Mouse (Mus musculus) midbrain, embryonic 10.5 days (tissue): ENCODE results near the gene Atraid. TPM values are rescaled to one million over a fixed set of nuclear protein-coding genes. Genes with fewer than 3 reads are reported as not detected.
"Not testable (repeated sequence)": the region's sequence is repeated elsewhere in the genome, so short reads cannot be mapped to it uniquely, and the experiment has no call there.

ENCODE experiments used
- DNase-seq: peaks from one replicate; pipeline ENCODE4 v3.0.0-alpha.2; 2017; ENCODE audit warnings: low spot score
- H3K27ac ChIP-seq: fragments of 300-500 bp; sonication (generic); replicated peaks from 2 replicates; pipeline ENCODE4 v1.5.1; 2016; ENCODE audit warnings: mild to moderate bottlenecking
- H3K27me3 ChIP-seq: fragments of 300-500 bp; sonication (generic); 2 replicates; pipeline ENCODE4 v1.6.1; 2016; ENCODE audit warnings: low read depth, mild to moderate bottlenecking; ENCODE audit not compliant: poor library complexity, severe bottlenecking
- H3K36me3 ChIP-seq: fragments of 300-500 bp; sonication (generic); 2 replicates; pipeline ENCODE4 v1.6.1; 2016; ENCODE audit warnings: mild to moderate bottlenecking, moderate library complexity
- H3K4me1 ChIP-seq: fragments of 300-500 bp; sonication (generic); 2 replicates; pipeline ENCODE4 v1.6.1; 2016
- H3K4me3 ChIP-seq: fragments of 300-500 bp; sonication (generic); 2 replicates; pipeline ENCODE4 v1.5.1; 2016; ENCODE audit warnings: mild to moderate bottlenecking, moderate library complexity
- H3K9me3 ChIP-seq: fragments of 300-500 bp; sonication (generic); replicated peaks from 2 replicates; pipeline ENCODE4 v1.6.1; 2016; ENCODE audit warnings: mild to moderate bottlenecking
- WGBS: fragments of 180-500 bp; shearing (Covaris S2); methylation state at CpG from one replicate; pipeline ENCODE4 v1.1.7; 2016; 5-methylcytosine and 5-hydroxymethylcytosine counted together
- polyA plus RNA-seq: library from polyadenylated mRNA; unstranded; fragments of >200 nt; fragmentation: Nextera tagmentation; extraction: Ambion mirVana; gene quantifications from 2 replicates; pipeline ENCODE4 v1.2.1, GENCODE M21; 2016

The Atraid gene
- polyA plus RNA-seq, 1 experiment from 2014 or later, result 80.5 TPM

DNA sequence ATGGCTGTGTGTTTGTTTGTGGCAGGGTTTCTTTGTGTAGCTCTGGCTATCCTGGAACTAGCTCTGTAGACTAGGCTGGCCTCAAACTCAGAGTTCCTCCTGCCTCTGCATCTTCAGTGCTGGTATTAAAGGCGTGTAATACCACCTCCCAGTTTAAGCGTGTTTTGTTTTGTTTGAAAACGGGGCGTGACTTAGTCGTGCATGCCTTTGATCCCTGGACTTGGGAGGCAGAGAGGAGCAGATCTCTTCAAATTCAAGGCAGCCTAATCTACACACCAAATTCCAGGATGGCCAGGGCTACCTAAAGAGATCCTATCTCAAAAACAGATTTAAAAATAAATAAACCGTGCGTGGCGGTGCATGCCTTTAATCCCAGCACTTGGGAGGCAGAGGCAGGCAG, 16.6 kb upstream of the Atraid start:
- no peak for DNase-seq
- no peak overlapping the region for H3K27ac ChIP-seq
- no peaks in the 10 kb centered on the region for H3K9me3 ChIP-seq
- WGBS, result 90% methylated on average over 8 of the region's 8 CpGs
- H3K36me3 ChIP-seq, result peaks cover 1% of the 10 kb centered on the region; the same call in 1 of the 2 replicates
- H3K4me3 ChIP-seq, result no peak overlapping the region
- no peaks in the 10 kb centered on the region for H3K4me1 ChIP-seq
- H3K27me3 ChIP-seq, result no peaks in the 10 kb centered on the region

DNA sequence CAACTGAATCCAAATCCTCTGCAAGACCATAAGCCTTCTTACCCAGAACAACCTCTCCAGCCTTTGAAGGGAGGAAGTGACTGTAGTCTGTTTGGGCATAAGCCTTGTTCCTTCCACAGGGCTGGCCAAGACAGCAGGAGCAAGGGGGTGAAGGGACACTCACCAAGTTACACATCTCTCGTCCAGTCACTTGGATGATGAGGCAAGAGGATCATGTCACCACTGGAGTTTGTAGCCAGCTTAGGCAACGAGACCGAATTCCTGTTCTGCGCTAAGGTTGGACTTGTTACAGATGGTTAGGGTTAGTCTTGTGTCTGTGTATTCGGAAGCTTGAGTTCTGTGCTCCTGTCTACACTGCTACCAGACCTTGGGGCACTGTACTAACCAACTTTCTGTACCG, 13.4 kb upstream of the Atraid start:
- Histone ChIP-seq H3K27me3 (no peaks in the 10 kb centered on the region), H3K4me3 (no peak overlapping the region), H3K9me3 (no peaks in the 10 kb centered on the region), H3K27ac (no peak overlapping the region), H3K4me1 (no peaks in the 10 kb centered on the region), H3K36me3 (peaks cover 25% of the 10 kb centered on the region)
- WGBS, result 91% methylated on average over 6 of the region's 6 CpGs
- DNase-seq, result no peak

DNA sequence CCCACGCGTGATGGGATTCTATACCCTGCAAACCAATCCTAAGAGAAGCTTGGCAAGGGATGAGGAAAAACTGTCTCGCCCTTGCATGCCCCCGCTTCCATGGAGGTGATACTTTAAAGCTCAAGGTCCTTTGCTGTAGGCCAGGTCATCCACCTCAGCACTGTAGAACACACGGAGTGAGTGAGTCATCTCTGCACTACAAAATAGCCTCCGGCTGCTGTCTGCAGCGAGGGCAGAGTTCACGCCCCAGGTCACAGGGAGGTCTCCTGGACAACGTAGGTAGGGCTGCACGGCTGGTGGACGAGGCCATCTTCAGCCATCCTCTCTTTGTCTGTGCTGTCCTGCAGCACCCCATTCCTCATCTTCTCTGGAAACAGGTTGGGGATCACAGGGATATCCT, 11.6 kb upstream of the Atraid start:
- not testable (repeated sequence) for H3K9me3 ChIP-seq, H3K27ac ChIP-seq, H3K4me1 ChIP-seq, DNase-seq, H3K27me3 ChIP-seq, H3K4me3 ChIP-seq
- peaks cover 42% of the 10 kb centered on the region for H3K36me3 ChIP-seq
- WGBS, result 91% methylated on average over 11 of the region's 11 CpGs

DNA sequence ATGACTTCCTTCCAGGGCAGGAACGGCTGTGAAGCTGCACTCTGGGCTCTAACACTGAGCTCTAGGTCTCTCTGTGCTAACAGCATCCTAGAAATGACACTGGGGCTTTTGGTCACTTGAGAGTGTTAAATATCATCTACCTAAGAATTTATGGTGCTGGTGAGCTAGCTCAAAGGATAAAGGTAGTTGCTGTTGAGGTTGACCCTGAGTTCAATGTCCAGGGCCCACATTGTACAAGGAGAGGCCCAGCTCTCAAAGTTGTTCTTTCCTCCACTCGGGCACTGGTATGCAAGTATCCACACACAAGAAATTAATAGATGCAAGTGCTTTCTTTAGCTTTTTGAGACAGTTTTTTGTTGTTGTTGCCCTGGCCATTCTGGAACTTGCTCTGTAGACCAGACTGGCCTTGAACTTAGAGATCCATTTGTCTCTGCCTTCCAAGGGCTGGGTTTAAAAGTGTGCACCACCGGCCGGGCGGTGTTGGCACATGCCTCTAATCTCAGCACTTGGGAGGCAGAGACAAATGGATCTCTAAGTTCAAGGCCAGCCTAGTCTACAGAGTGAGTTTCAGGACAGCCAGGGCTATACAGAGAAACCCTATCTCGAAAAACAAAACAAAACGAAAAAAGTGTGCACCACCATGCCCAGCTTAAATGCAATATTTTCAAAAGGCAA, 9.8 kb upstream of the Atraid start:
- peaks cover 59% of the 10 kb centered on the region for H3K36me3 ChIP-seq
- no peaks in the 10 kb centered on the region for H3K4me1 ChIP-seq
- H3K27ac ChIP-seq, result no peak overlapping the region
- H3K4me3 ChIP-seq, result no peak overlapping the region
- H3K27me3 ChIP-seq, result no peaks in the 10 kb centered on the region
- WGBS, result 92% methylated on average over 7 of the region's 7 CpGs
- DNase-seq, result no peak
- no peaks in the 10 kb centered on the region for H3K9me3 ChIP-seq

DNA sequence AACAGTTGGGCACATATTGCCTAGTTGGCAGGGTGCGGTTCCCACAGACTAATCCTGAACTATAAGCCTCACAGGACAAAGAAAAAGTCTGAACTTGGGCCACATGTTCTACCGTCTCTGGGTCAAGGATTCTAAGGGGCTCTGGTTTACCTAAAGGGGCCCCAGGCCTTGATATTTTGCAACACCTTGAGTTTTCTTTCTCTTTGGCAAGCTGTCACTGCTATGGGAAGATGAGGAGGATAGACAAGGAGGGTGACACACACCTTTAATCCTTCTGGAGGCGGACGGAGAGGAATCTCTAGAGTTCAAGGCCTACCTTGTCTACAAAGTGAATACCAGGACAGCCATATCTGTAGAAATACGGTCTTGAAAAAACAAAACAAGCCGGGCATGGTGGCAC, 1.7 kb upstream of the Atraid start:
- H3K9me3 ChIP-seq, result no peaks in the 10 kb centered on the region
- DNase-seq, result no peak
- peaks cover 28% of the 10 kb centered on the region for H3K36me3 ChIP-seq
- peaks cover 8% of the 10 kb centered on the region for H3K4me1 ChIP-seq
- 96% methylated on average over 6 of the region's 6 CpGs for WGBS
- no peak overlapping the region for H3K4me3 ChIP-seq
- no peak overlapping the region for H3K27ac ChIP-seq
- peaks cover 4% of the 10 kb centered on the region; the same call in 1 of the 2 replicates for H3K27me3 ChIP-seq

DNA sequence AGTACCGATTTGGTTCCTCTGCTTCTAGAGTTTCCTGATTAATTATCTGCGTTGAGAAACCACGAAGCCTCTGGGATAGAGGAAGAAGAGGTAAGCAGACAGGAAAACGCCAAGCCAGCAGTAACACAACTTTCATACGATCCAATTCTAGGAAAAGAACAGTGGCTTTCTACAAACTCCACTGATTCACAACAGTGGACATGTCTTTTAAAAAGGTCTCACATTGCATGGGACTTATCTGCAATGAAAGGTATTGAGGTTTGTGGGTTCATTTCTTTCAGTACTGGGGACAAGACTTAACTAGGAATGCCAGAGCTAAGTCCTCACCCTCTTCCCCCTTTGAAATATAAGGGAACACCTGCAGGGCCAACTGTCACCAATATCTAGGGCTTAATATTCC, 1.0 kb upstream of the Atraid start:
- 85% methylated on average over 5 of the region's 5 CpGs for WGBS
- Histone ChIP-seq H3K9me3 (no peaks in the 10 kb centered on the region), H3K27ac (0 out of 2 replicates have a peak overlapping the region, but pooled peaks have one; percentile 91), H3K4me1 (peaks cover 8% of the 10 kb centered on the region), H3K27me3 (peaks cover 4% of the 10 kb centered on the region; the same call in 1 of the 2 replicates), H3K4me3 (peak overlapping the region; percentile 76), H3K36me3 (peaks cover 24% of the 10 kb centered on the region)
- DNase-seq, result no peak

DNA sequence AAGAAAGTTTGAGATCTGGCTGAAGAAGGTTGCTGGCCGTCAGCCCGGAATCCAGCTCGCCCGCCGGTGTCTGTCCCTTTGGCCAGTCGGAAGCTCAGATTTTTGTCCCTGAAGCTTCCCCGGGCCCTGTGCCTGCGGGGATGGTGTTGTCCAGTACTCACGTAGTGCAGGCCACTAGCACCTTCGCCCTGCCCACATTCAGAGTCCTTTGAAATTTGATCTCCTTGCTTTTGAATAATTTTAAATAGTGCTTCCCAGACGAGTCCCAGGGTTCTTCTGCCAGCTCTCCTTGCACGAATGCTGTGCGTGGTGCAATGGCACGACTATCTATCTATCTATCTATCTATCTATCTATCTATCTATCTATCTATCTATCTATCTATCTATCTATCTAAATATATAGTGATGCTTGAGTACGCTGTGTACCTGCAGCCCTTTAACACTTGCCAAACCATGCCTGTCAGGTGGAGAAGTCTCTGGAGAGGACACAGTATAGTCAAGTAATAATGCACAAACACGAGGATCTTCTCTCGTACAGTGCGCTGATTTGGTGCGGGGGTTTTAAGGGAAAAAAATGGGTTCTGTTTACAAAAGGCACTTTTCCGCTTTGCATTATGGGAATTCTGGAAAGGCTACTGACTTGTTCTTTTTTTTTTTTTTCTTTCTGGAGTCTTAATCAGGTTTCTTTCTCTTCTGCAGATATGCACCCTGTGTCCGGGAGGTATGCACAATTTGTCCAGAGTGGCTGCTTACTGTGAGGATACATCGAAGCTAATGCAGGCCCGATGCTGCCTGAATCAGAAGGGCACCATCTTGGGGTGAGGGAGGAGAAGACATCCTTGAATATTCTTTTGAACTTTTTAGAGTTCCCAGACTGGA, 890 bp downstream of the Atraid start, which contains the start of gene Slc5a6:
Slc5a6 (minus strand) TSS at position 162 of the 879 bp plus-strand sequence.
- Histone ChIP-seq H3K27ac (peak within 1 kb of the TSS; percentile 91), H3K36me3 (peaks cover 15% of the 10 kb centered on the region), H3K4me1 (peaks cover 11% of the 10 kb centered on the region), H3K4me3 (peak within 1 kb of the TSS; percentile 76), H3K9me3 (no peaks in the 10 kb centered on the region), H3K27me3 (peaks cover 4% of the 10 kb centered on the region; the same call in 1 of the 2 replicates)
- peak; percentile 52 for DNase-seq
- 1% methylated on average over 23 of the region's 23 CpGs for WGBS

DNA sequence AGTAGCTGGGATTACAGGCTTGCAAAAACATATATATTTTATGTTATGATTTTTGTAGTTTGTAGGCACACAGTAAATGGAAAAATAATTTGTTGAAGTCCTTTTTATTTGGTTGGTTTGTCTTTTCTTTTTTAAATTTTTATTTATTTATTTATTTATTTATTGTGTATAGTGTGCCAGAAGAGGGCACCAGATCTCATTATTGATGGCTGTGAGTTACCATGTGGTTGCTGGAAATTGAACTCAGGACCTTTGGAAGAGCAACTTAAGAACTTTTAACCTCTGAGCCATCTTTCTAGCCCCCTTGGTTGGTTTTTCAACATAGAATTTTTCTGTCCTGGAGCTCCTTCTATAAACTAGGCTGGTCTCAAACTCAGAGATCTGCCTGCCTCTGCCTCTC, 2.3 kb downstream of the Atraid start:
- Histone ChIP-seq H3K36me3 (peaks cover 12% of the 10 kb centered on the region), H3K4me3 (no peak overlapping the region), H3K9me3 (no peaks in the 10 kb centered on the region), H3K27me3 (peaks cover 4% of the 10 kb centered on the region; the same call in 1 of the 2 replicates), H3K27ac (no peak overlapping the region), H3K4me1 (peaks cover 25% of the 10 kb centered on the region)
- DNase-seq, result no peak

DNA sequence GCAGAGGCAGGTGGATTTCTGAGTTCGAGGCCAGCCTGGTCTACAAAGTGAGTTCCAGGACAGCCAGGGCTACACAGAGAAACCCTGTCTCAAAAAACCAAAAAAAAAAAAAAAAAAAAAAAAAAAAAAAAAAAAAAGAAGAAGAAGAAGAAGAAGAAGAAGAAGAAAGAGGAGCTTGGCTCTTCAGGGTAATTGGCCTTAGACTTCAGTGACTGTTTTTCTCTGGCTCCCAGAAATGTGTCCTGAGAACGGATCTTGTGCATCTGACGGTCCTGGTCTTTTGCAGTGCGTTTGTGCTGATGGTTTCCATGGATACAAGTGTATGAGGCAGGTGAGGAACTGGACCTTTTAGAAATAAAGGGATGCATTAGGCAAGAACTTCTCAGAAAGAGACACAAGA, 5.6 kb downstream of the Atraid start:
- peaks cover 35% of the 10 kb centered on the region for H3K36me3 ChIP-seq
- DNase-seq, H3K27me3 ChIP-seq, H3K9me3 ChIP-seq: not testable (repeated sequence)
- peaks cover 30% of the 10 kb centered on the region for H3K4me1 ChIP-seq
- WGBS, result 63% methylated on average over 4 of the region's 4 CpGs
- H3K4me3 ChIP-seq, result peak overlapping the region; percentile 79
- H3K27ac ChIP-seq, result peak overlapping the region; percentile 95

DNA sequence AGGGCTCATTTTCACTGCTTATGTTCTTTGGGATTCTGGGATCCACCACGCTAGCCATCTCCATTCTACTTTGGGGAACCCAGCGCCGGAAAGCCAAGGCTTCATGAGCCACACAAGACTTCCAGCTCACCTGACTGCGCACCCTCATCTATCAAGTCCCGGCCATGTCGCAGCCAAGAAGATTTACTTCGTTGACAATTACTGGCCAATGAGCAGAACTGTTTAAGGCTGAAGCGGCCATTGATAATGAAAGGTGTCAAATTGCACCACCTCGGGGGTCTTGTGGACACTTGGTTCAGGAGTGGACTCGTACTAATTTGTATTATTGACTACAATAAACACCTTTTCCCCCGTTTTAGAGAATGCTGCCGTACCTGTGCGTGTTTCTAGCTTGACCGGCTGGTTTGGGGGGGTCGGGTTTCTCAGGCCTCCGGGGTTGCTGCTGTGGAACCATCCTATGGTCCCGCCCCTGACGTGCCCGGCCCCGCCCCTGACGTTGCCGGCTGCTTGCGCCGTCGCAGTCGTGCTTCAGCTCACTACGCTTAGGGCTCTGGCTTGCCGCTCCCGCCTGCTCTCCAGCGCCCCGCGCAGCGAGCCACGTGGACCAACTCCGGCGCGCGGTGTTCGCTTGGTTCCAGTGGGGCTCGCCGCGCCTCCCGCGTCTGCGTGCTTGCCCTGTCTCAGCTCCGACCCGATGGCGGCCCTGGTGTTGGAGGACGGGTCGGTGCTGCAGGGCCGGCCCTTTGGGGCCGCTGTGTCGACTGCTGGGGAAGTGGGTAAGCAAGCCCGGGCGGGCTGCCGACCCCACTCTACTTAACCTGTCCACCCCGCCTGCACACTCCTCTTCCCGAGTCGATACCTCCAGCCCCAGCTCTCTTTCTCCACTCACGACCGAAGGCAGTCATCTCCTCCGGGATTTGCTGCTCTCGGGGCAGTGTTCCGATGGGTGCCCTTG, 6.4 kb downstream of the Atraid start, which contains the start of gene Cad:
Cad (plus strand) TSS at position 520 of the 955 bp plus-strand sequence.
- under 1% methylated on average over 64 of the region's 64 CpGs for WGBS
- Histone ChIP-seq H3K27ac (peak within 1 kb of the TSS; percentile 95), H3K36me3 (peaks cover 43% of the 10 kb centered on the region), H3K27me3 (no peaks in the 10 kb centered on the region), H3K4me3 (peak within 1 kb of the TSS; percentile 79), H3K9me3 (no peaks in the 10 kb centered on the region), H3K4me1 (peaks cover 30% of the 10 kb centered on the region)
- DNase-seq, result peak; percentile 96

DNA sequence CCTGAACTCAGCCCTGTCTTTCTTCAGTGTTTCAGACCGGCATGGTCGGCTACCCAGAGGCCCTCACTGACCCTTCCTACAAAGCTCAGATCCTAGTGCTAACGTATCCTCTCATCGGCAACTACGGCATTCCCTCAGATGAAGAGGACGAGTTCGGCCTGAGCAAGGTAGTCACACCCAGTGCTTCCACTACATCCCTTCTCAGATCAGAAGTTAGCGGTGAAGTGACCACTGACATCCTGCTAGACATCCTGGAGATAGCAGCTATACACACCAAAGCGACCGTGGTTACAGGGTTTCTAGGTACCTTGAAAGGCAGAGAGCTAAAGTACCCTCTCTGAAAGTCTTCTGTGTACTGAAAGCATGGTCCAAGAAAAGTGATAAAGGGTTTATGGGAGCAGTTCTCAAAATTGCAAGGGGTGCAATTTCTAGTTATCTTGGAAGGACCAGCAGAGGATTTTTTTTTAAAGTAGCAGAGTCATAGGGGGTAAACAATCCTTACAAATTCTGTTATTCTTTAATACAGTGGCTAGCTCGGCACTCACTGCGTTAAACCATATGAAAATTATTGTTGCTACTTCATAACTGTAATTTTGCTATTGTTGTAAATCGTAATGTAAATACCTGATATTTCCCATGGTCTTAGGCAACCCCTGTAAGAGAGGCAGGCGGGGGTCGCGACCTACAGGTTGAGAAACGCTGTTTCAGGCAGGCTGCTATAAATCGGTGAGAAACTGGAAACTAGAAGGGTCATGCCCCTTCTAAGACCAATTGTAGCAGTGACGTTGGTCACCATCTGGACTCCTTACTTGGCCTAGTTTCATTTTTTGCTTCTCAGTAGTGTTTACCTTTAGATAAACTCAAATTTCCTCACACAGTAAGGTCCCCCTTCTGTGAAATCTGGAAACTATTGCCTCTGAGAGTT, 7.4 kb downstream of the Atraid start:
- Histone ChIP-seq H3K4me1 (peaks cover 30% of the 10 kb centered on the region), H3K27ac (peak overlapping the region; percentile 95), H3K27me3 (no peaks in the 10 kb centered on the region), H3K9me3 (no peaks in the 10 kb centered on the region), H3K36me3 (peaks cover 52% of the 10 kb centered on the region), H3K4me3 (peak overlapping the region; percentile 79)
- no peak for DNase-seq
- 25% methylated on average over 19 of the region's 19 CpGs for WGBS
